Comparison of ENCODE assay signal across 16 mouse cellular contexts in genomic region chr2:28522166-28522565, GRCm38 (mm10). TPM values are rescaled to one million over a fixed set of nuclear protein-coding genes. Genes with fewer than 3 reads are reported as not detected.
DNase-seq lines count a peak whose midpoint lies in the region; ATAC-seq and TF ChIP-seq lines count a peak whose summit lies in the region.
"Had no signal": no experiment of that assay in that cellular context is flagged by ENCODE, and none has a peak within 500 bp of the region (broad histone marks: within the 10 kb centered on the region; RNA-seq: fewer than 3 reads in every experiment).

No protein-coding gene starts in this region.

- TF ChIP-seq CTCF in kidney, adult 2 months (conservative IDR thresholded peaks at IDR 0.05; ENCODE audit: insufficient read depth, insufficient read length, low read depth, low read length): no peak

- no peak overlapping the region for H3K9ac ChIP-seq in forebrain, embryonic 15.5 days (replicated peaks)
- H3K9ac ChIP-seq in forebrain, embryonic 12.5 days: no peak overlapping the region
- H3K9ac ChIP-seq: lung, embryonic 14.5 days had no signal

- H3K36me3 ChIP-seq in forebrain, embryonic 15.5 days: peaks cover 5% of the 10 kb centered on the region; the same call in 1 of the 2 replicates
- no peaks in the 10 kb centered on the region; the same call in 1 of the 2 replicates for H3K36me3 ChIP-seq in forebrain, embryonic 12.5 days (replicated peaks)
- H3K36me3 ChIP-seq in kidney, adult 2 months (ENCODE audit: control insufficient read depth, insufficient read depth, low read length): no peaks in the 10 kb centered on the region

- no peak overlapping the region for H3K4me3 ChIP-seq in forebrain, embryonic 15.5 days
- no peak overlapping the region for H3K4me3 ChIP-seq in forebrain, embryonic 12.5 days (replicated peaks)
- H3K4me3 ChIP-seq in kidney, adult 2 months (ENCODE audit: insufficient read depth, low read depth, low read length): no peak overlapping the region
- H3K4me3 ChIP-seq: neural tube, embryonic 13.5 days had no signal

- no peak for TF ChIP-seq POLR2A in kidney, adult 2 months (IDR thresholded peaks at IDR 0.05; ENCODE audit: low read depth, low read length)

- H3K4me1 ChIP-seq in forebrain, embryonic 15.5 days: peaks cover 81% of the 10 kb centered on the region
- H3K4me1 ChIP-seq in forebrain, embryonic 12.5 days: peaks cover 69% of the 10 kb centered on the region
- H3K4me1 ChIP-seq in kidney, adult 2 months (ENCODE audit: control insufficient read depth, insufficient read depth, low read length): peaks cover 27% of the 10 kb centered on the region

- DNase-seq in kidney, adult 2 months: peak; percentile 94
- no peak for DNase-seq in kidney, postnatal 10 days
- DNase-seq in cerebellum, postnatal 14 days: peak; percentile 63 to 66
- peak; percentile 71 to 87 for DNase-seq in kidney, postnatal 25 days
- no peak for DNase-seq in lung, postnatal 10 days
- DNase-seq in yolk sac, embryonic 10.5 days (ENCODE audit: low spot score): no peak
- DNase-seq: adrenal gland, adult 8-10 months; heart, postnatal 14 days; lung, embryonic 14.5 days; thymus, adult 18-20 months had no signal

- no peak overlapping the region for H3K4me2 ChIP-seq in forebrain, embryonic 15.5 days (replicated peaks)
- H3K4me2 ChIP-seq in forebrain, embryonic 12.5 days: no peak overlapping the region
- H3K4me2 ChIP-seq: lung, embryonic 14.5 days; neural tube, embryonic 13.5 days had no signal

- H3K27ac ChIP-seq in forebrain, embryonic 15.5 days (replicated peaks): peak overlapping the region; percentile 19; the same call in 1 of the 2 replicates
- H3K27ac ChIP-seq in forebrain, embryonic 12.5 days: no peak overlapping the region
- H3K27ac ChIP-seq in kidney, adult 2 months (ENCODE audit: insufficient read depth, low read depth, low read length): peak overlapping the region; percentile 24; the same call in 1 of the 2 replicates
- H3K27ac ChIP-seq: neural tube, embryonic 13.5 days had no signal

- 84% methylated on average over 4 of the region's 4 CpGs for WGBS in forebrain, embryonic 15.5 days
- 88% methylated on average over 4 of the region's 4 CpGs for WGBS in forebrain, embryonic 12.5 days
- WGBS in kidney, adult 2 months: 54% methylated on average over 4 of the region's 4 CpGs

- H3K9me3 ChIP-seq in forebrain, embryonic 15.5 days: no peaks in the 10 kb centered on the region
- no peaks in the 10 kb centered on the region for H3K9me3 ChIP-seq in forebrain, embryonic 12.5 days
- H3K9me3 ChIP-seq: neural tube, embryonic 13.5 days had no signal

- no peak for ATAC-seq in forebrain, embryonic 15.5 days (replicated peaks)
- no peak for ATAC-seq in forebrain, embryonic 12.5 days (ENCODE audit: low FRiP score)
- ATAC-seq: intestine, postnatal 0 days had no signal

- H3K27me3 ChIP-seq in forebrain, embryonic 15.5 days: no peaks in the 10 kb centered on the region
- H3K27me3 ChIP-seq in forebrain, embryonic 12.5 days: no peaks in the 10 kb centered on the region
- H3K27me3 ChIP-seq in kidney, adult 2 months (replicated peaks; ENCODE audit: control insufficient read depth, insufficient read depth, low read length): no peaks in the 10 kb centered on the region
- H3K27me3 ChIP-seq: neural tube, embryonic 13.5 days had no signal

RNA-seq across cellular contexts. Expression of gene Ralgds, which starts 9.2 kb away (rescaled TPM):
- polyA plus RNA-seq in forebrain, embryonic 15.5 days (2015; fragmentation: Nextera tagmentation; extraction: Ambion mirVana): 84.6 and 87.8 TPM in 2 replicates
- 55.2 and 62.6 TPM in 2 replicates for polyA plus RNA-seq in forebrain, embryonic 12.5 days (2016; fragmentation: Nextera tagmentation; extraction: Ambion mirVana)
- 24.6 and 32.3 TPM in 2 replicates for polyA plus RNA-seq in kidney, adult 2 months (2012; rRNA removed)

RNA-seq across cellular contexts. Expression of gene Gm10134, which starts 16.3 kb away (rescaled TPM):
- 0.60 and 0.92 TPM in 2 replicates for polyA plus RNA-seq in forebrain, embryonic 15.5 days (2015; fragmentation: Nextera tagmentation; extraction: Ambion mirVana)
- 0.61 and 0.64 TPM in 2 replicates for polyA plus RNA-seq in forebrain, embryonic 12.5 days (2016; fragmentation: Nextera tagmentation; extraction: Ambion mirVana)
- 0.33 TPM in 1 of 2 replicates, not detected in the other for polyA plus RNA-seq in kidney, adult 2 months (2012; rRNA removed)
- polyA plus RNA-seq: C2C12; liver, adult 2 months had no signal

RNA-seq across cellular contexts. Expression of gene Gbgt1, which starts 25.5 kb away (rescaled TPM):
- polyA plus RNA-seq in forebrain, embryonic 15.5 days (2015; fragmentation: Nextera tagmentation; extraction: Ambion mirVana): 0.50 and 0.68 TPM in 2 replicates
- polyA plus RNA-seq in forebrain, embryonic 12.5 days (2016; fragmentation: Nextera tagmentation; extraction: Ambion mirVana): 0.32 TPM in 2 replicates
- polyA plus RNA-seq in kidney, adult 2 months (2012; rRNA removed): 1.2 and 1.3 TPM in 2 replicates
- polyA plus RNA-seq: C2C12 had no signal

RNA-seq across cellular contexts. Expression of gene Cel, which starts 41.0 kb away (rescaled TPM):
- polyA plus RNA-seq in forebrain, embryonic 15.5 days (2015; fragmentation: Nextera tagmentation; extraction: Ambion mirVana): 0.10 TPM in 1 of 2 replicates, not detected in the other
- not detected in 2 replicates for polyA plus RNA-seq in forebrain, embryonic 12.5 days (2016; fragmentation: Nextera tagmentation; extraction: Ambion mirVana)
- polyA plus RNA-seq in kidney, adult 2 months (2012; rRNA removed): 0.15 TPM in 1 of 2 replicates, not detected in the other
- polyA plus RNA-seq: C2C12; lung, embryonic 14.5 days; neural tube, embryonic 13.5 days had no signal

RNA-seq across cellular contexts. Expression of gene Mrps2, which starts 54.3 kb away (rescaled TPM):
- 49.5 and 49.6 TPM in 2 replicates for polyA plus RNA-seq in forebrain, embryonic 15.5 days (2015; fragmentation: Nextera tagmentation; extraction: Ambion mirVana)
- polyA plus RNA-seq in forebrain, embryonic 12.5 days (2016; fragmentation: Nextera tagmentation; extraction: Ambion mirVana): 58.0 and 58.1 TPM in 2 replicates
- polyA plus RNA-seq in kidney, adult 2 months (2012; rRNA removed): 65.7 and 72.7 TPM in 2 replicates

Comparison
In these comparisons a context has a peak if more than half of its experiments do, and no peak if none do; other contexts are left out.
1. DNase-seq: peak in kidney, adult 2 months (single experiment), cerebellum, postnatal 14 days (2 of 2) and kidney, postnatal 25 days (2 of 2); none in kidney, postnatal 10 days (single experiment), lung, postnatal 10 days (single experiment) and yolk sac, embryonic 10.5 days (single experiment).